Comparison of ENCODE assay signal across 19 mouse cellular contexts in genomic region chr2:142629523-142630312, GRCm38 (mm10).
A peak's percentile ranks its signal among the peaks of the same experiment; 100 is the strongest.
DNase-seq lines count a peak whose midpoint lies in the region; ATAC-seq and TF ChIP-seq lines count a peak whose summit lies in the region.
"Had no signal": no experiment of that assay in that cellular context is flagged by ENCODE, and none has a peak within 500 bp of the region (broad histone marks: within the 10 kb centered on the region; RNA-seq: fewer than 3 reads in every experiment).

No protein-coding gene starts in this region.

- H3K36me3 ChIP-seq in hindbrain, postnatal 0 days (ENCODE audit: insufficient read depth, low read length), result no peaks in the 10 kb centered on the region
- no peaks in the 10 kb centered on the region for H3K36me3 ChIP-seq in hindbrain, embryonic 12.5 days
- no peaks in the 10 kb centered on the region for H3K36me3 ChIP-seq in intestine, embryonic 15.5 days
- no peaks in the 10 kb centered on the region for H3K36me3 ChIP-seq in kidney, adult 2 months (ENCODE audit: control insufficient read depth, insufficient read depth, low read length)
- H3K36me3 ChIP-seq: embryonic facial prominence, embryonic 10.5 days; heart, embryonic 10.5 days; limb, embryonic 12.5 days; midbrain, embryonic 12.5 days had no signal

- no peak overlapping the region for H3K4me2 ChIP-seq in hindbrain, postnatal 0 days (ENCODE audit: low read depth, low read length)
- no peak overlapping the region for H3K4me2 ChIP-seq in hindbrain, embryonic 12.5 days (replicated peaks)
- no peak overlapping the region for H3K4me2 ChIP-seq in intestine, embryonic 15.5 days (replicated peaks)
- H3K4me2 ChIP-seq: limb, embryonic 12.5 days; midbrain, embryonic 12.5 days had no signal

- no peaks in the 10 kb centered on the region for H3K27me3 ChIP-seq in hindbrain, postnatal 0 days (ENCODE audit: insufficient read depth, low read length)
- no peaks in the 10 kb centered on the region for H3K27me3 ChIP-seq in hindbrain, embryonic 12.5 days
- no peaks in the 10 kb centered on the region for H3K27me3 ChIP-seq in intestine, embryonic 15.5 days (replicated peaks)
- no peaks in the 10 kb centered on the region for H3K27me3 ChIP-seq in kidney, adult 2 months (replicated peaks; ENCODE audit: control insufficient read depth, insufficient read depth, low read length)
- H3K27me3 ChIP-seq: limb, embryonic 12.5 days had no signal

- DNase-seq in hindbrain, postnatal 0 days (ENCODE audit: low spot score), result peak; percentile 32
- DNase-seq in kidney, adult 2 months, result peak; percentile 58
- DNase-seq in kidney, postnatal 25 days, result peak; percentile 68 to 78
- no peak for DNase-seq in c-Kit-positive CD71-positive TER-119-positive erythroid progenitor cells, embryonic 14.5 days (ENCODE audit: low spot score)
- no peak for DNase-seq in adrenal gland, adult 8-10 months
- no peak for DNase-seq in spleen, adult 18-20 months
- DNase-seq: cerebellum, adult 9-11 months; heart, postnatal 14 days; layer of hippocampus, postnatal 36 days; right cerebral cortex, adult 18-20 months had no signal

- H3K9ac ChIP-seq in hindbrain, postnatal 0 days (replicated peaks; ENCODE audit: low read length), result no peak overlapping the region
- no peak overlapping the region for H3K9ac ChIP-seq in hindbrain, embryonic 12.5 days
- no peak overlapping the region for H3K9ac ChIP-seq in intestine, embryonic 15.5 days
- H3K9ac ChIP-seq: limb, embryonic 12.5 days; midbrain, embryonic 12.5 days had no signal

- TF ChIP-seq CTCF in hindbrain, postnatal 0 days (IDR thresholded peaks at IDR 0.05; ENCODE audit: low read depth), result no peak
- no peak for TF ChIP-seq CTCF in kidney, adult 2 months (conservative IDR thresholded peaks at IDR 0.05; ENCODE audit: insufficient read depth, insufficient read length, low read depth, low read length)

- H3K9me3 ChIP-seq in hindbrain, postnatal 0 days (ENCODE audit: low read length), result no peaks in the 10 kb centered on the region
- H3K9me3 ChIP-seq in hindbrain, embryonic 12.5 days (replicated peaks), result no peaks in the 10 kb centered on the region
- H3K9me3 ChIP-seq in intestine, embryonic 15.5 days, result no peaks in the 10 kb centered on the region
- H3K9me3 ChIP-seq: embryonic facial prominence, embryonic 10.5 days; heart, embryonic 10.5 days; limb, embryonic 12.5 days; midbrain, embryonic 12.5 days had no signal

- 65% methylated on average over 2 of the region's 2 CpGs for WGBS in hindbrain, postnatal 0 days
- 84% methylated on average over 2 of the region's 2 CpGs for WGBS in hindbrain, embryonic 12.5 days
- WGBS in intestine, embryonic 15.5 days, result 68% methylated on average over 2 of the region's 2 CpGs
- WGBS in kidney, adult 2 months, result 34% methylated on average over 2 of the region's 2 CpGs

- H3K4me1 ChIP-seq in hindbrain, postnatal 0 days (ENCODE audit: insufficient read depth, low read length), result no peaks in the 10 kb centered on the region
- H3K4me1 ChIP-seq in hindbrain, embryonic 12.5 days, result no peaks in the 10 kb centered on the region
- no peaks in the 10 kb centered on the region for H3K4me1 ChIP-seq in intestine, embryonic 15.5 days (replicated peaks)
- 0 out of 2 replicates have a peak, but pooled peaks cover 7% of the 10 kb centered on the region for H3K4me1 ChIP-seq in kidney, adult 2 months (ENCODE audit: control insufficient read depth, insufficient read depth, low read length)
- H3K4me1 ChIP-seq: embryonic facial prominence, embryonic 10.5 days; heart, embryonic 10.5 days had no signal

- no peak for TF ChIP-seq POLR2A in kidney, adult 2 months (IDR thresholded peaks at IDR 0.05; ENCODE audit: low read depth, low read length)

- no peak overlapping the region for H3K27ac ChIP-seq in hindbrain, postnatal 0 days
- H3K27ac ChIP-seq in hindbrain, embryonic 12.5 days, result no peak overlapping the region
- H3K27ac ChIP-seq in intestine, embryonic 15.5 days, result no peak overlapping the region
- no peak overlapping the region for H3K27ac ChIP-seq in kidney, adult 2 months (ENCODE audit: insufficient read depth, low read depth, low read length)
- H3K27ac ChIP-seq: embryonic facial prominence, embryonic 10.5 days; heart, embryonic 10.5 days; limb, embryonic 12.5 days; macrophage; midbrain, embryonic 12.5 days had no signal

- no peak overlapping the region for H3K4me3 ChIP-seq in hindbrain, postnatal 0 days (ENCODE audit: low read length)
- no peak overlapping the region for H3K4me3 ChIP-seq in hindbrain, embryonic 12.5 days
- H3K4me3 ChIP-seq in intestine, embryonic 15.5 days (replicated peaks), result no peak overlapping the region
- no peak overlapping the region for H3K4me3 ChIP-seq in kidney, adult 2 months (ENCODE audit: insufficient read depth, low read depth, low read length)
- H3K4me3 ChIP-seq: embryonic facial prominence, embryonic 10.5 days; erythroblast, embryonic 14.5 days; heart, embryonic 10.5 days; limb, embryonic 12.5 days; midbrain, embryonic 12.5 days had no signal

- 0 out of 2 replicates have a peak, but pooled peaks have one; percentile 15 for ATAC-seq in hindbrain, postnatal 0 days
- ATAC-seq in hindbrain, embryonic 12.5 days (ENCODE audit: low FRiP score), result no peak
- ATAC-seq in intestine, embryonic 15.5 days, result peak; percentile 95
- ATAC-seq: inflammation-experienced regulatory T-cells, adult 6 months had no signal

Comparison
In these comparisons a context has a peak if more than half of its experiments do, and no peak if none do; other contexts are left out.
1. DNase-seq: peak in hindbrain, postnatal 0 days (single experiment), kidney, adult 2 months (single experiment) and kidney, postnatal 25 days (2 of 2); none in c-Kit-positive CD71-positive TER-119-positive erythroid progenitor cells, embryonic 14.5 days (single experiment), adrenal gland, adult 8-10 months (single experiment) and spleen, adult 18-20 months (0 of 2).